Mouse (Mus musculus) A20 (cell line): ENCODE measurements around the gene Sipa1l2.
"Not testable (repeated sequence)": the region's sequence is repeated elsewhere in the genome, so short reads cannot be mapped to it uniquely, and the experiment has no call there.

ENCODE experiments used
- DNase-seq: peaks from one replicate; pipeline ENCODE4 v3.0.0-alpha.2; 2011; ENCODE audit warnings: low read depth, low spot score

Sipa1l2 gene

DNA sequence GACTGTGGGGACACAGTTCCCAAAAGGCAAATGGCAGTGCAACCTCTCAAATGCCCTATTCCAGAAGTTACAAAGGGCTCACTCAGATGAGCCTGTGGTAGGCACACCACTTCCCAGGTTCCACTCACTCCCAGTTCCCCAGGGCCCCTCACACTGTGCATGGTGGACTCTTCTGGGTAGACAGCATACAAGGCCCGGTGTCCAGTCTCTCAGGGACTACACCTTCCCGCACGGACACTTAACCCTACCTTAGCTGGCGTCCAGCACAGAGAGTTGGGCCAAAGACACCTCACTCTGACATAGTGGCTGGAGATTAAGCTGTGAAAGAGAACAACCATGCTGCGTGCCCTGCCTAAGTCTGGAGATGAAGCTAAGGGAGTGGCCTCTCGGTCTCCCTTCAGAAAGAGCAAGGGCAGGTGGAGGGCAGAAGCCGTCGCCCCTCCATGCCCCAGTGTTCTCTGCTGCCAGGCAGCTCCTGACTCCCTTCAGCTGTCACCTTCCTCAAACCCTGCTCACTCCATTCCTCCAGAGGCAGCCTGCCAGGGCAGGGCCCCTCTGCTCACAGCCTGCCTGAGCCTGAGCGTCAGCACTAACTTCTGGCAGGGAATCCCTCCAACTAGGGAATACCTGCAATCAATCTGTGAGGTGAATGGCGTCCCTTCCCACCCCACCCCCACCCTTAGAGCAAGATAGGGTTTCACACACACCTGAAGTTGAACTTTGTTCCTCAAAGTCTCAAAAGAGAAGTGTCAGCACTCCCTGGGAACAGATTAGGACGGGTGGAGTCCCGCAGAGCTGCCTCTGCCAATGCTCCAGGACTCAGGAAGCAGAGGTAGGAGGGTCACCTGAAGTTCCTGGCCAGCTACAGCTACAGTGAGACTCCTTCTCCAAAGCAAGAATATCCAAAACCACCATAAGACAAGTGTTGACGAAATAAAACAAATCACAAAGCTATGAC lies 30.3 kb downstream of the Sipa1l2 start:
- no peak for DNase-seq

DNA sequence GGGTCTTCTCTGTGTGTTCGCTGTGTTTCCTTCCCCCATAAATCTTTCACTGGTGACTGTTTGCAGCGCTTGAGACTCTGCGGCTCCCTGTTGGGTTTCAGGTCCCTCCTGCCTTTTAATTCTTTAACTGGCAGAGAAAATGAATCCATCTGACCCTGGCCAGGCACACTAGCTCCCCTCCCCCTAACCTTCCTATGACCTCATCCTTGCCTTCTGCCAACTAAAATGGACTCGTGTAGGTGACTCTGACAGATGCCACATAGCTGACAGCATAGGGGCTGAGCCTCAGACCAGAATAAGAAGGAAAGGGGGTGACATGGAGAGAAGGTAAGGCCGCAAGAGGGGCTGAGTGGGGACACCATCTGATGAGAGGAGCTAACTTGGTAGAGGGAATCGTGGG lies 31.3 kb downstream of the Sipa1l2 start:
- no peak for DNase-seq

DNA sequence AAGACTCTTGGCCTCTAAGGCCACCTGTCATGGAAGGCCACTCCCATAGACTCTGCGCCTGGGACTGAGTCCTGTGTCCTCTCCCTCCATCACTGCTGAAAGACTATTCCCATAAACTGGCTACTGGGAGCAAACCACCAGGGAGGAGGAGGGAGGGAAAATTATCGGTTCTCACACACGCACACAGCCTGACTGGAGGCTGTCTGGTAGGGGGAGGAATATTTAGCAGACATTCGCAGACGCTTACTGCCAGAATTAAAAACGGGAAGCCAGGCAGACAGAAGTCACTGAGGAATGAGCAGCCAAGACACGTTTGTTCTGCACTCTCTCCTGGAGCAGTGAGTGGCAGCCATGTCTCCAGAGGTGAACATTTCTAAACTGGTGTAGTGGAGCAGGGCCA lies 35.9 kb downstream of the Sipa1l2 start:
- no peak for DNase-seq

DNA sequence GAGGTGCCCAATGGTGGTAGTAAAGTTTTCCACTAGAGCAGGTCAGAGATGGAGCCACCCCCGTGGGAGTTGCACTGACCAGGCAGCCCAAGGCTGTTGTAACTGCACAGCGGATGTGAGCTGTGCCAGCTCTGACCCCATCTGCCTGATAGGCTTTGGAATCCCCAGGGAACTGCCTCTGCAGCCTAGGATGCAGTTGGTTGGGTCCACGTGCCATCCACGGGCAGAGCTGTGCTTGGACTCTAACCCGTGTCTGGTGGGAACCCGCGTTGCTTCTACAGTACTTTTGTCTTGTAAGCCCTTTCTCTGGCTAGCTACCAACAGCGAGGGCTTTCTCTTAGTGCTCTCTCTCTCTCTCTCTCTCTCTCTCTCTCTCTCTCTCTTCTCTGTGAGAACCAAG lies 36.7 kb downstream of the Sipa1l2 start:
- no peak for DNase-seq

DNA sequence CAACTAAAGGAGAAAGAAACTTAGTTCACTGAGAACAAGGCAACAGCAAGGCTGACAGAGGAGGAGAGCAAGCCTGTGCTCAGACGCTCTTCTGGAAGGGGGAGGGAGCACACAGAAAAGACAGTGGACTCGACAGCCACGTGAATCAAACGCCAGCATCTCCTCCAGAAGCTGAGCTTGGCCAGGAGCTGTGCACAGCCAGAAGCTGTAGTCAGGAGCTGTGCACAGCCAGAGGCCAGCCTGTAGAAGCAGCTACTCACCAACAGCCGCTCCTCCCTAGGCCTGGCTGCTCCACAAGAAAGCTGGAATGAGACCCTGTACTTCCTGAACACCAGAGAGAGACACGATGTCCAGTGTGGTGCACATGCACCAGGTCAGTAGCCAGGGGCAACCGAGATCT lies 37.4 kb downstream of the Sipa1l2 start:
- DNase-seq: no peak

GRCm38 (mm10) chr8:125531640-125532039 lies 38.0 kb downstream of the Sipa1l2 start:
- DNase-seq: peak; percentile 74

DNA sequence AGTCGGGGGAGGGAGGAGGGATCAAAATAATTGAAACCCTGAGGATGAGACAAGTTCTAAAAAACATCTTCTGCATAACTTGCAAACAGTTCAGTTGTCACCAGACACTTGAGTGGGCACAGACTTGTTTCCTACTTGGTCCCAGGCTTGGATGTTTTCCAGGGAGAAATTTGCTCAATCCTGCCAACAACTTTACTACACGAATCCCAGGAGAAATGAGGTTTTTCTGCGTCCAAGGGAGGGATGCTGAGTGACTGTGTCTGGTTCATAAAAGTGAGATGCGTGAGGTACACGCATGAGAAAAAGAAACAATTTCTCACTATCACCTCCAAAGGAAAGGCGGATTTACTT lies 38.5 kb downstream of the Sipa1l2 start:
- no peak for DNase-seq

DNA sequence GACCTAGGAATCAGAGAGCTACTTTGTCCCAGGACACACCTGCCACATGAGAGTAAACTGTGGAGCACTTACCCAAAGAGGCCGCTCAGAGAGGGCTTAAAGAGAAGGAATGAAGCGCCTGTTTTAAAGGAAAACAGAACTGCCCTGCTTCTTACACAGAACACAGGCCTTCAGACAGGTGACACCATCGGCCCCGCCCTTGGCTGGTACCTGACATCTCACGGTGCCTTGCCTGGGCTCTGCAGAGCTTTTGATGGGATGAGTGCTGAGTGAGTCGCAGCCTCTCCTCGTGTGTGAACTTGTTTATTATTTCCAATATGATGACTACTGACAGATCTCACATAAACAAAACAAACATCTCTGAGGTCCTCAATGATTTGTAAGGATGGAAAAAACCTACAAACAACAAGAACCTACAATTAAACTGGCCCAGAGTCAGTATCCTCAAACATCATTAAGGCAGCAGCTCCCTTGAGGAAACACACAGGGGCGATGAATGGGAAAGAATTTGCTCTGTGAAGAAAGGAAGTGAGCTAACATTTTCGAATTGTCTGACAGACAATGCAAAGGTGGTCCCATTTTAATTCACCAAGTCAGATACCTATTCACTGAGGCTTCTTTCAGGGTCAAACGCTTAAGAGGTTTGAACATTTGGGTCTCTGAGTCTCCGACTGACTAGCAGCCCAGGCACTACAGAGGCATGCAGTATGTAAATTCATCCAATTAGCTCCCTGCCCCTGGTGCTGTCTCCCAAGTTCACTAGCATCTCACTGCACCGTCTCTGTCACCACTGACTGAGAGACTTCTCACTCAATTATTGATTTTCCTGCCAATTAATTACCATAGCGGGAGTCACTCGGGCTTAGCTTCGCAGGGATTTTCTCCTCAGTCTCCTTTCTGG lies 39.2 kb downstream of the Sipa1l2 start:
- no peak for DNase-seq

GRCm38 (mm10) chr8:125529019-125529418 lies 40.6 kb downstream of the Sipa1l2 start:
- DNase-seq: peak; percentile 47

DNA sequence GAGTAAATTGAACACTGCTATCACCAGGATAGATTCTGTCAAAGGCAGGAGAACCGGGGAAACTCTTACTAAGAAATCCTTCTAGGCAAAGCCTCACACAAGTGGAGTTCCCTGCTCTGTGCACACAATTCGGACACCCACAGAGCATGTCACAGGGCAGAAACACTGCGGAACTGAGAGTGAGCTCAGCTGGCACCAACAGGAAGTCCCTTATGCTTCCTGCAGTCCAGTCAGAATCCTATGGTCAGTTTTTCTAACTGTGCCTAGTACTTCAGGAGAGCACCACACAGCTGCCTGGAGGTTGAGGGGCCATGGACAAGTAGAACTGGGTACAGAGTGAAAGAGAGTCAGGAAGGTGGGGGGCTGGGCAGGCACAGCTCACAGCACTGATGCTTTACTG lies 41.7 kb downstream of the Sipa1l2 start:
- peak; percentile 72 for DNase-seq

DNA sequence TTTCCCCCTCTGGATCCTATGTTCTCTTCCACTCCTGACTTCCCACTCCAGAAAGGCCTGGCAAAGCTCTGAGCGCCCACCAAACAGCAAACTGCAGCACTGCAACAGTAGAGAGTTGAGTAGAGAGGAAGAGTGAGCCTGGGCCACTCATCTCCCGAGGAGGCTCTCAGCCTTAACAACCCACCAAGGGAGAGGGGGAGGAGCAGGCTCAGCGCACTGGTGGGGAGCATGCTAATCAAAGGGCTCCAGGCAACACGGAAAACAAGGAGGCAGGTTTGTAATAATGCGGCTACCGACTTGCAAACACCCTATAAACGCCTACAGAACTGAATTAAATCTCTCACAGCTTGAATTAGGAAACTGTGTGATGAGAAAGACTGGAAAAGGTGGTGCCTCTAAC lies 42.6 kb downstream of the Sipa1l2 start:
- DNase-seq: no peak

- no peak for DNase-seq
Measured at GRCm38 (mm10) chr8:125526582-125526981, 43.0 kb downstream of the Sipa1l2 start.

DNA sequence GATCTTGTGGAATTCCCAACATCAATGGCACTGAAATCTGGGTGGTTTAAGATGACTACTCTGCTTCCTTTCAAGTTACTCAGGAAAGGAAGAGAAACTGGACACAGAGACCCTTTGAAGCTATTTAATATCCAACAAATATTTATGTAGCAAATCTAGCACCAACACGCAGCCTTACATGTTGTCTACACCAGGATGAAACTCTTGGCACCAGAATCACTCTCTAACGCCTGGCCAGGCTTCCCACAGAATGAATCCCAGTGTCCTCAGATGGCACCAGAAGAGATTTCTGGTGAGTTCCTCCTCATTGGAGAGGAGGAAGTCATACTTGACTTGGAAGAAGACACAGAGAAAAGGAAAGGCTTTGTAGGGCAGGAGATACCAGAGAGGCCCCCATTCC lies 45.1 kb downstream of the Sipa1l2 start:
- DNase-seq: no peak

- DNase-seq: peak; percentile 31
Measured at GRCm38 (mm10) chr8:125523213-125523612, 46.4 kb downstream of the Sipa1l2 start.

DNA sequence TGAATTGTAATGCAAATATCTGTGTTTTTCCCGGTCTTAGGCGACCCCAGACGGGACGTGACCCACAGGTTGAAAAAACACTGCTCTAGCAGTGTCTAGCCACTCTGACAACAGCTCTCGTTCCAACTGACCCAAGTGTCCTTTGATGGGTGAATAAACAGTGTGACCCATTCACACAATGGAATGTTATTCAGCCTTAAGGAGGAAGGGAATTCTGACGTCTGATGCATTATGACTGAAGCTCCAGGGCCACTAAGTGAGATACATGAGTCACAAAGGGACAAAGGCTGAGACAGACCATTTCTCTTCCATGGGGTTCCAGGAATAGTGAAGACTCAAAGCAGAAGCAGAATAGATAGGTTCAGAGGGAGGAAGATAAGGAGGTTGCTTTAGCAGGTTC lies 47.5 kb downstream of the Sipa1l2 start:
- no peak for DNase-seq

DNA sequence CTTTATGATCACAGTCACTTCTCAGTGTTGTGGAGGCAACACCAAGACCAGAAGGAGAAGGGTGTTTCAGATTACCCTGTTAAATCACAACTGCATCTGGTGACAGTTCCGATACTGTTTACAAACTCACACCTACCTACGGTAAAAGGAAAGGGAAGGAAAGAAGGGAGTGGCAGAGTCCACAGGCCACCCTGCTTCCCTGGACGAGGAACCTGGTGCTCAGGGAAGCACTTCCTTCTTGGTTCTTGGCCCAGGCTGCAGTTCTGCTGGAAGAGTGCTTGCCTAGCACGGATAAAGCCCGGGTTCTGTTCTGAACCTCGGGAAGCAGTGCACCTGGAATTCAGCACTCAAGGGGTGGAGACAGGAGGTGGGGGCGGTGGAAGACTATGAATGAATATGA lies 48.5 kb downstream of the Sipa1l2 start:
- DNase-seq: no peak

DNA sequence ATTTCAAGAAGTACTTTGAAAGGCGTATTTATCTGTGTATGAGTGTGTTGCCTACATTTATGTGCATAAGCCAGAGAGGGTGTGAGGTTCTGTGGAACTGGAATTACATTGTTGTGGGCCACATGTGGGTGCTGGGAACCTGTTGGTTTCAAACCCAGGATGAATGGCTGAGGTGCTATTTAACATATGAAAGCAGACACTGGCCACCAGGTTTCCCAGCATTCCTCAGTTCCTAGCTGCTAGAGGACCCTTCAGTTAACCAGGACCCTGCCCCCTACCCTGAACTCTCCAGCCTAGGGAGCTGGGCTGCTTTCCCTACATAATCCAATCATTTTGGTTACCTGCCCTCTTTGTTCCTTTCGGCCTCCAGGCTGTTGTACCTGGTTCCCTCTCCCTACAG lies 49.3 kb downstream of the Sipa1l2 start:
- DNase-seq: not testable (repeated sequence)

GRCm38 (mm10) chr8:125518951-125519350 lies 50.7 kb downstream of the Sipa1l2 start:
- no peak for DNase-seq

- no peak for DNase-seq
Measured at GRCm38 (mm10) chr8:125518301-125518700, 51.3 kb downstream of the Sipa1l2 start.

GRCm38 (mm10) chr8:125517397-125517796 lies 52.2 kb downstream of the Sipa1l2 start:
- no peak for DNase-seq

- no peak for DNase-seq
Measured at GRCm38 (mm10) chr8:125516115-125516905, 53.3 kb downstream of the Sipa1l2 start.

DNA sequence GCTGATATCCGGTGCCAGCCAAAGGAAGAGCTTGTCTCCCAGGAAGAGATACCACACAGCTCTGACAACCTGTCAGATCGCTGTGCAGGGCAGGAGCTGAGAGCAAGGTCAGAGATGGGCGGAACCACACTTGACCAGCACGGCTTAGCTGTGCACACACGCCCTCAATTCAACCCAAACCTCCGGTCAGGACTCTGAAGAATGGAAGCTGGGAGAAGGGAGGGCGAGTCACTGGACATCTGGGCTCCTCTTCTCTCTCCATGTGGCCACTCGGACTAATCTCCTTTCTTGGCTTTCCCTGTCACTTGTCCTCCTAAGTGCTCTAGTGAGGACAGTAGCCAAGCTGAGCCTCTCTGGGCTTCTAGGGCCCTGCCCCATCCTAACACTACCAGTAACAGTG lies 53.9 kb downstream of the Sipa1l2 start:
- DNase-seq: no peak
